Mouse (Mus musculus) MEL (cell line): ENCODE data around the gene Tarsl2.

Experiments used
- CHD2 ChIP-seq: IDR thresholded peaks from 2 replicates; pipeline ENCODE4 v1.6.1; 2011; ENCODE audit warnings: low read length, improper control_type of control experiment
- MEF2A ChIP-seq: IDR thresholded peaks from 2 replicates; pipeline ENCODE4 v1.6.1; 2014; ENCODE audit warnings: low read depth, mild to moderate bottlenecking, inconsistent platforms, low read length, improper control_type of control experiment; ENCODE audit not compliant: poor library complexity, insufficient replicate concordance, severe bottlenecking; ENCODE audit errors: extremely low read depth
- RCOR1 ChIP-seq: IDR thresholded peaks from 2 replicates; pipeline ENCODE4 v1.6.1; 2012; ENCODE audit warnings: low read depth, mild to moderate bottlenecking, inconsistent platforms, low read length, improper control_type of control experiment
- ZKSCAN1 ChIP-seq: IDR thresholded peaks from 2 replicates; pipeline ENCODE4 v1.6.1; 2012; ENCODE audit warnings: low read depth, mild to moderate bottlenecking, inconsistent platforms, low read length, improper control_type of control experiment, moderate library complexity

DNA sequence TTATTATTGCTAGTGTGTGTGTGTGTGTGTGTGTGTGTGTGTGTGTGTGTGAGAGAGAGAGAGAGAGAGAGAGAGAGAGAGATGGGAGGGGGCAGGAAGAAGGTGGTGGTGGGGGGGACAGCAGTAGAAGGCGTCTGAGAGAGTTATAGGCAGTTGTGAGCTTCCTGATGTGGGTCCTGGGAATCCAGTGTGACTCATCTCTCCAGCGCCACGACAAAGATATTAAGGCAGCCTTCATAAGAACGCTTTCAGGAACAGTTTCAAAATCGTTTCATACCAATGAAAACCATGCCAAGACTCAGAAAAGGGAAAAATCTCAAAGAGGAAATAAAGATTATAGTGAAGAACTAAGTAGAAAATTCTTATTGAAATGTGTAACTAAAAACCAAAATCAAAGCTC is 36.5 kb downstream of the Tarsl2 start:
- TF ChIP-seq ZKSCAN1 (no peak), MEF2A (no peak), CHD2 (no peak), RCOR1 (no peak)
